Mouse (Mus musculus) gastrocnemius, postnatal 14 days (tissue): ENCODE data around the gene Gpr180. TPM values are rescaled to one million over a fixed set of nuclear protein-coding genes. Genes with fewer than 3 reads are reported as not detected.

Experiments used
- DNase-seq: peaks from one replicate; pipeline ENCODE4 v3.0.0; 2021; ENCODE audit warnings: mixed read lengths
- intact Hi-C: fragments of 180-260 bp; cut with DNase I; formaldehyde crosslinking; loops from one replicate; pipeline ENCODE4 v1.15.1; 2025; ENCODE audit warnings: low total_unique reads
- total RNA-seq, 2 experiments: library from RNA; stranded (reverse); gene quantifications; 2 replicates each; pipeline ENCODE4 v1.2.3; 2021

Gpr180 gene
- total RNA-seq, 2 experiments from 2014 or later: 23.3 to 28.8 TPM

GRCm38 (mm10) chr14:118194219-118194914 is 57.4 kb downstream of the Gpr180 start:
- DNase-seq: no peak
- intact Hi-C loops: no loop called here

- intact Hi-C loops: no loop called here
- DNase-seq: no peak
Observed at GRCm38 (mm10) chr14:118197063-118197462, 60.1 kb downstream of the Gpr180 start.

- no peak for DNase-seq
- intact Hi-C loops: no loop called here
Observed at GRCm38 (mm10) chr14:118200731-118201130, 63.8 kb downstream of the Gpr180 start.

GRCm38 (mm10) chr14:118202006-118202405 is 65.0 kb downstream of the Gpr180 start:
- intact Hi-C loops: no loop called here

GRCm38 (mm10) chr14:118203031-118203430 is 66.1 kb downstream of the Gpr180 start:
- intact Hi-C loops: no loop called here
- no peak for DNase-seq

More at GRCm38 (mm10) chr14:118202006-118202405, 65.0 kb downstream of the Gpr180 start:
- no peak for DNase-seq

GRCm38 (mm10) chr14:118207347-118207746 is 70.4 kb downstream of the Gpr180 start:
- no peak for DNase-seq
- intact Hi-C loops: no loop called here

GRCm38 (mm10) chr14:118209642-118210041 is 72.7 kb downstream of the Gpr180 start:
- intact Hi-C loops: no loop called here
- no peak for DNase-seq

GRCm38 (mm10) chr14:118212188-118212804 is 75.3 kb downstream of the Gpr180 start:
- intact Hi-C loops: no loop called here
- no peak for DNase-seq

Other genes with a start within 250 kb of the Gpr180 start
- 1 to 10 TPM in 1 of 2 experiments, under 1 TPM in 1; 0.42 to 1.1 TPM for gene Dct, start 84.9 kb upstream of the Gpr180 start, total RNA-seq
- 1 to 10 TPM; 5.5 to 7.0 TPM for gene Tgds, start 4.4 kb upstream of the Gpr180 start, total RNA-seq
- not detected for gene Sox21, start 99.9 kb downstream of the Gpr180 start, total RNA-seq
- not detected for gene Gm9376, start 129.8 kb downstream of the Gpr180 start, total RNA-seq